Comparison of ENCODE assay signal across 12 mouse cellular contexts in genomic region chr2:71654817-71655503, GRCm38 (mm10).
A peak's percentile ranks its signal among the peaks of the same experiment; 100 is the strongest.
DNase-seq lines count a peak whose midpoint lies in the region; ATAC-seq lines count a peak whose summit lies in the region.
"Had no signal": no experiment of that assay in that cellular context is flagged by ENCODE, and none has a peak within 500 bp of the region (broad histone marks: within the 10 kb centered on the region; RNA-seq: fewer than 3 reads in every experiment).

No protein-coding gene starts in this region.

- WGBS in kidney, embryonic 15.5 days: 25% methylated on average over 8 of the region's 8 CpGs
- WGBS in midbrain, embryonic 16.5 days: 8% methylated on average over 8 of the region's 8 CpGs

- peak; percentile 37 for ATAC-seq in kidney, embryonic 15.5 days (replicated peaks; ENCODE audit: low FRiP score)
- ATAC-seq in midbrain, embryonic 16.5 days: 0 out of 2 replicates have a peak, but pooled peaks have one; percentile 19

- H3K9ac ChIP-seq in kidney, embryonic 15.5 days: no peak overlapping the region
- H3K9ac ChIP-seq in midbrain, embryonic 16.5 days (ENCODE audit: low read depth, low read length): no peak overlapping the region; the same call in 1 of the 2 replicates

- H3K27me3 ChIP-seq in kidney, embryonic 15.5 days: no peaks in the 10 kb centered on the region
- no peaks in the 10 kb centered on the region for H3K27me3 ChIP-seq in midbrain, embryonic 16.5 days (ENCODE audit: control insufficient read depth, insufficient read depth, low read depth, low read length)

- H3K9me3 ChIP-seq in kidney, embryonic 15.5 days (replicated peaks): no peaks in the 10 kb centered on the region
- H3K9me3 ChIP-seq in midbrain, embryonic 16.5 days (replicated peaks; ENCODE audit: control insufficient read depth, low read length, poor library complexity, severe bottlenecking): no peaks in the 10 kb centered on the region
- H3K9me3 ChIP-seq: G1E had no signal

- no peak overlapping the region for H3K4me3 ChIP-seq in kidney, embryonic 15.5 days (replicated peaks)
- no peak overlapping the region for H3K4me3 ChIP-seq in midbrain, embryonic 16.5 days (ENCODE audit: low read depth, low read length)

- peaks cover 32% of the 10 kb centered on the region for H3K4me1 ChIP-seq in kidney, embryonic 15.5 days
- H3K4me1 ChIP-seq in midbrain, embryonic 16.5 days (ENCODE audit: control insufficient read depth, insufficient read depth, low read length): peaks cover 29% of the 10 kb centered on the region

- no peak overlapping the region for H3K4me2 ChIP-seq in kidney, embryonic 15.5 days
- no peak overlapping the region for H3K4me2 ChIP-seq in midbrain, embryonic 16.5 days (ENCODE audit: low read length)

- DNase-seq in kidney, postnatal 25 days: no peak
- peak; percentile 45 for DNase-seq in embryo, embryonic 9.5 days (ENCODE audit: extremely low spot score)
- peak; percentile 25 for DNase-seq in kidney, postnatal 14 days
- no peak for DNase-seq in spleen, postnatal 36 days (ENCODE audit: low spot score in 2 of 2)
- no peak for DNase-seq in cerebellum, adult 11 months
- no peak for DNase-seq in cerebellum, adult 11-12 months
- DNase-seq: adrenal gland, postnatal 25 days; cerebellum, postnatal 36 days; right cerebral cortex, adult 18-20 months had no signal

- no peak overlapping the region for H3K27ac ChIP-seq in kidney, embryonic 15.5 days
- no peak overlapping the region for H3K27ac ChIP-seq in midbrain, embryonic 16.5 days (ENCODE audit: low read length)

- H3K36me3 ChIP-seq in kidney, embryonic 15.5 days: no peaks in the 10 kb centered on the region
- H3K36me3 ChIP-seq in midbrain, embryonic 16.5 days (ENCODE audit: control insufficient read depth, insufficient read depth, low read length): no peaks in the 10 kb centered on the region
- H3K36me3 ChIP-seq: G1E had no signal

Comparison
In these comparisons a context has a peak if more than half of its experiments do, and no peak if none do; other contexts are left out.
1. DNase-seq: peak in embryo, embryonic 9.5 days (single experiment) and kidney, postnatal 14 days (single experiment); none in kidney, postnatal 25 days (0 of 2), spleen, postnatal 36 days (0 of 2), cerebellum, adult 11 months (single experiment) and cerebellum, adult 11-12 months (single experiment).